Mouse (Mus musculus): Measurements from ENCODE around the gene Mtcl1.

Mtcl1 gene

DNA sequence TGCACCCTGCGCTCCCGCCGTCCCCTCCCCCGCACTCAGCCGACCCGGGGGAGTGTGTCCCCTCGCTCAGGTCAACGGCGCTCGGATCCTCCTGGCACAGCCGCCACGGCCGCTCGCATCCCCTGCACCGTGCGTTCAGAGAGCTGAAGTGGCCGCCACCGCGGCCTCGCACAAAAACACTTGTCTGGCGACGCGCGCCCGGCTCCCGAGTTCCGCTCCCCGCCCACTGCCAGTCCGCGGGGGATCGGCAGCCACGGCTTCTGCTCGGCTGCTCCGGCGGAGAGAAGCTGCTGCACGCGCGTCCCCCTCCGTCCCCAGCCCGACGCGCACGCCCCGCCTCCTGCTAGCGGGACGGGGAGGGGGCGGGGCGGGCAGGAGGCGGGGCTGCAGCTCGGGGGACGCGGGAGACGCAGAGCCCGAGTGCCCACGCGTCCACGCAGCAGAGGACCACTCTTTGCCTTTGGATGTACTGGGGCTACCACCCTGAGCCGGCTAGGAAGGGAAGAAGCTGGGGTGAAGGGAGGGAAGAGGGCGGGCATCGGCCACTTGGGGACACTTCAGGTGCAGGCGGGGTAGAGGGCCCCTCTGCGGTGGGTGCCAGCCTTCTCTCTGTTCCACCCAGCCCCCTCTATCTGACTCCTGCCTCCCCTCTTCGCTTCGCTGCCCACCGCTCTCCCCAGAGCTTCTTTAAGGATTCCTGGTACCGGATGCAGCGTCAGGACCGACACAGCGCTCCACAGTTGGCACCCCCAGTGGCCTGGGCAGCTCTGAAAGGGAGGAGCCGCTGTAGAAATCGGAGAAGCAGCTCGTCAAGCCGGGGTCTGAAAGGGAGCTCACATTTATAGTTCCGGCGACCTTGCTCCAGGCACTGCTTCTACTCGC lies at the start of gene Mtcl1:
TSS of gene Mtcl1 (minus strand) at position 291 of the 882 bp plus-strand sequence.
- peak; percentile 73 for DNase-seq (ENCODE audit: low read depth, low spot score)

DNA sequence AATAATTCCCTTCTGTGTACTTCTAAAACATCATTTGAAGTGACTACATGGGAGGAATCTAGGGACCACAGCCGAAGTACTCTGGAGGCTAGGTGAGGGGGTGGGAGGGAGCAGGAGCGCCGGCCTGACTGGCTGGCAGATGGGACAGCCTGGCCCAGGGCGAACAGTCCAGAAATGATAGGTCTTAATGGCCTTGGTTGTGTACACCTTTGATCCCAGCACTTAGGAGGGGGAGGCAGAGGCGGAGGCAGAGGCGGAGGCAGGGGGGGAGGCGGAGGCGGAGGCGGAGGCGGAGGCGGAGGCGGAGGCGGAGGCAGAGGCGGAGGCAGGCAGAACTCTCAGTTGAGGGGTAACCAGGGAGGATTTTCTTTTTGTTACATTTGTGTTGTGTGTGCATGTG lies 49.0 kb upstream of the Mtcl1 start:
- no peak for DNase-seq (ENCODE audit: low read depth, low spot score)

DNA sequence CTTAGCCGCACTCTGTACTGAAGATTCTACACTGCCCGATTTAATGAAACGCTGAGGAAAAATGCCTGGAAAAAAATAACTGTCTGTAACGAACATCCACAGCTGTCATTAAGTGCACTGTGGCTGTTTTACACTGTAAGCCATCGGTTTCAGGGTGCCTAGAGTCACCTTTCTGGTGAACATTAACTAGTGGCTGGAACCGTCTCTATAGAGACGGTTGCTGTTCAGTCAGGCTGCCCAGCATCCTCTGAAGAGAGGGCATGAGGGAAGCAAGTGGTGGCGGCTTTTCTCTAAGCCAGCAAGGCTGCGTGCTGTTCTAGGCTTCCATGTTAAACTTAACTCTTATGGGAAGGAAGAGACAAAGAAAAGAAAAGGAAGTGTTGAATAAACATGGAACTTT lies 47.0 kb upstream of the Mtcl1 start:
- no peak for DNase-seq (ENCODE audit: low read depth, low spot score)

DNA sequence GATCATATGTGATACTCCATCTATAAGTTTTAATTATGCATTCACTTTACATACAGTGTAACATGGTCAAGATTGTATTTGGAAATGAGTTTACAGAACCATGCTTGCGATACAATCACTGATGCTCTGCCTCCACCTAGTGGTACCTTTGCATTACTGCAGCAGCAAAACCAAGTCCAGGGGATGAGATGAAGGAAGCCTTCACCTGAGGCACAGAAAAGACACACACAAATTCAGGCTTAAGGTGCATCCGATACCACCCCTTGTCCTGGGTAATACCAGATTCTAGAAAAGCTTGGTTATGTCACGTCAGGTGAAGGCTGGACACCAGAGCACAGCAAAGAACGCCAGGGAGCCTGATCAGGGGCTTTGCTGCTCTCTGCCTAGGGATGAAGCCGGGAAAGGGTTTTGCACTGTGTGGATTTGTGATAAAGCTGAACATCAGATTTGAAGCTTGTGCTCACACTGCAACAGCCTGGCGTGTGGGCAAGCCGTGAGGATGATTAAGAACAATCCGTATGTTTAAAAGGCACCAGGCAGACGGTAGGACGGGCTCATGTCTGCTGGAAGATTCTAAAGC lies 40.6 kb upstream of the Mtcl1 start:
- peak; percentile 82 for DNase-seq (ENCODE audit: low read depth, low spot score)

DNA sequence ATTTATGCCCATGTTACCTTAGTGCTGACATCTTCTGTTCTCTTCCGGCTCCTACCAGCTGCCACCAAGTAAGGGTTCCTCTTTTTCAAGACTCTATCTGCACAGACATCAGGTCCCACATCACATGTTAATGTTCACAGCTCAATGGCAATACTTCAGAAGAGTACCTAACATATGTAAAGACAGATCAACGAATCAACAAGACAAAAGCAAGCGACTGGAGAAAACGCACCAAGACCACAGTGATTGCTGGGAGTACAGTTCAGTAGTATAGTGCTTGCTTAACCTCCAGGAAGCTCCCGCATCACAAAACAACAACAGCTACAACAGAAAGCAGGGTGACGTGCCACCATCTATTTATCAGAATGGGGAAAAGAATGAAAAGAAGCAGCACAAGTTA lies 37.0 kb upstream of the Mtcl1 start:
- peak; percentile 85 for DNase-seq (ENCODE audit: low read depth, low spot score)

DNA sequence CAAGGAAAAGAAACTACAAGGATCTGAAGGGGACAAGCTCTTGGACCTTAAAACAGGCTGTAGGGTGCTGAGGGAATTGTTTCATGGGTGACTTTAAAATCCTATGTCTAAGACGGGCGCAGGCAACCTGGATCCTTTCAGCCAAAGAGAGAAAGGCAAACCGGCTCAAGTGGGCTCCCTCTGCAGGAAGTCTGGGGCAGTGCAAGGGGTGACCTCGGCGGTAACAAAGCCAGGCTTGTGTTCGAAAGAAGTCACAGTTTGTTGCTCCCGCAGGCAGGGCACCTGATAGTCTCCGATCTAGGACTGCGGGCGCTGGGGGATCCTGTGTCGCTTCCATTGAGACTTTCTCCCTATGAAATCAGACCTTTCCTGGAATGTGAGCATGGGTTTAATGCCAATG lies 36.2 kb upstream of the Mtcl1 start:
- DNase-seq (ENCODE audit: low read depth, low spot score) = peak; percentile 93

DNA sequence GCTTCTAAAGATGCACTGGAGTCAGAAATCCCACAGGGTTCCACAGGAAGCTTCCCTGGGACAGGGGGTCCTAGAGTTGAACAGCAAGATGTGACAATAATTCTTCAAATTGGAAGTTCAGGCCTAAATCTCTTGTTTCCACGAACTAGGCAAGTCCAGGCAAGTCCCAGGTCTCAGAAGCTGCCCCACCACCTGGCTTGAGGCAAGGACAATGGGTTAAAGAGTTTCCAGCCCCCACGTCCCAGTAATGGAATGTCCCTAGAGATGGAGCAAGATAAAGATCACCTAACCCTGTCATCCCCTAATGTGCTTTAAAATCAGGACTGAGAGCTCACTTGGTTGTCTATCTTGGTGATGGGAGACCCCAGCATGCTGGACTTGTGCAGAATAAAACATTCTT lies 35.4 kb upstream of the Mtcl1 start:
- DNase-seq (ENCODE audit: low read depth, low spot score) = peak; percentile 80

DNA sequence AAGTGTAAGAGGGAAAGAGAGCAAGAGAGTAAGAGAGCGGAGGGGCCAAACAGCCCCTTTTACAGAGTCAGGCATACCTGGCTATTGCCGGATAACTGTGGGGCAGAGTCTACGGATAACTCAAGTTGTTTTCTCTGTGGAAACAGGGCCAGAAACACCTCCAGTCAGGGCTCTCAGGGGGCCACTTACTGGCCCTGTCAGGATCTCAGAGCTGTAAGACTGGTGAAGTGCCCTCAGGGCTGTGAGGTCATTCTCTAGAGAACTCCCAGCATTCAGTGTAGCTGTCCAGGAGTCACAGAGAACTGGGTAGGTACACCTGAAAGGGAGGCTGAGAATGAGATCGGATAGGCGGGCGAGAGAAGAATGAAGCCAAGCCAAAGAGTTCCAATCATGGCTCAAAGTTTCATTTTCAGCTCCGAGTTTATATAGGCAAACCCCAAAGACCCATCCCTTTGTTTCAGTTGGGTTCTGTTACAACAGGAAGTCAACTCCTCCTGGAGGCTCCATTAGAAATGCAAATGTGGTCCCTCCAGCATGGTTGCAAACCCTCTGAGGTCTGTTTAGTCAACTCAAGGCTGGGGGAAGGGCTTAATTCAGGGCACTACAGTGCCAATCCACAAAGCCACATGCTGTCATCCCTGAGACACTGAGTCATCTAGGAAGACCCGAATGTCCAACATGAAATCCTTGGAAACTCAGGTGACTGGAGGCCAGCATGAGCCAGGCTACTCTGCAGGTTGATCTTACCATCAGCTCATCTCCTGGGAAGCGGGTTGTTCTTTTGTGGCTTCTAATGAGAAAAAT lies 34.3 kb upstream of the Mtcl1 start:
- peak; percentile 96 for DNase-seq (ENCODE audit: low read depth, low spot score)

DNA sequence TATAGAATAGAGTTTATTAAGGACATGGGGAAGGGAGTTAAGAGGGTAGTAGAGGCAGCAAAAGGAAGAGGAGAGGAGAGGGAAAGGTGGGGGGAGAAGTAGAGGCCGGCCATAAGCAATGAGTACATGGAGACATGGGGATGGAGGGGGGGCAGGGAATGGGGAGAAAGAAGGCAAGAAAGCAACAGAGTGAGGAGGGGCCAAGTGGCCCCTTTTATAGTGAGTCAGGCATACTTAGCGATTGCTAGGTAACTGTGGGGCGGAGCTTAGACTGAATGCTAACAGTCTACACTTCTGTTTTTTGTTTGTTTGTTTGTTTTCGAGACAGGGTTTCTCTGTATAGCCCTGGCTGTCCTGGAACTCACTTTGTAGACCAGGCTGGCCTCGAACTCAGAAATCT lies 31.7 kb upstream of the Mtcl1 start:
- DNase-seq (ENCODE audit: low read depth, low spot score) = peak; percentile 84

DNA sequence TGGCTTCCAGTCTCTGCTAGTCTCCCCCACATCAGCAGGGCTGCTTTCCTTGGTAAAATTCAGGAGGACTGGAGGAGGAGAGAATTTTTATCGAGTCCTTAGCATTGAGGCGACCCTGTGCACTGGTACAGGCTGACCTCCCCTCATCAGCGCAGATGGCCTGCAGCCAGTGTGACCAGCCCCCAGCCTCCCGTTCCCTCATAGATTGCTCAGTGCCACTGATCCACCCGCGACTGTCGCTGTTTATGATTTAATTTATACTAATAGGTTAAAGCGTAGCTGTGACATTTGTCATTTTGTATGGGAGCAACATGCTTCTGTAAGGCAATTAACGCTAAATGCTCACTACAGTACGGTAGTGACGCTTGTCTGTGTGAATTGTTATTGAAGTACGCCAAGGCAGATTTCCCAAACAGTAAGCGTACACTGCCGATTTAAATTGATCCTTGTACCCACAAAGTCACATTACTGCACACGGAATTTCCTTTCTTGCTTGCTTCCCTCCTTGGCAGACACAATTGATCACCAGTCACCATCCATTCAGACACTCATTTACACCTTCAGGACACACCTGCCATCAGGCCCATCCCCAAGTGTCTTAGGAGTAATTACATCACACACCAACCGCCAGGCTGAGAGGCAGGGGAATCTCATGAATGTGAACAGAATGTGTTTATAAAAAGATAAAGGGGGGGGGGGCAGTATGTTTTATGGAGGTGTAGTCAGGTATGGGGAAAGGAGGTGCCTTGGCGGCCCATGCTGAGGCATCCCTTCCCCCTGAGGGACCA lies 31.1 kb upstream of the Mtcl1 start:
- DNase-seq (ENCODE audit: low read depth, low spot score) = peak; percentile 73

DNA sequence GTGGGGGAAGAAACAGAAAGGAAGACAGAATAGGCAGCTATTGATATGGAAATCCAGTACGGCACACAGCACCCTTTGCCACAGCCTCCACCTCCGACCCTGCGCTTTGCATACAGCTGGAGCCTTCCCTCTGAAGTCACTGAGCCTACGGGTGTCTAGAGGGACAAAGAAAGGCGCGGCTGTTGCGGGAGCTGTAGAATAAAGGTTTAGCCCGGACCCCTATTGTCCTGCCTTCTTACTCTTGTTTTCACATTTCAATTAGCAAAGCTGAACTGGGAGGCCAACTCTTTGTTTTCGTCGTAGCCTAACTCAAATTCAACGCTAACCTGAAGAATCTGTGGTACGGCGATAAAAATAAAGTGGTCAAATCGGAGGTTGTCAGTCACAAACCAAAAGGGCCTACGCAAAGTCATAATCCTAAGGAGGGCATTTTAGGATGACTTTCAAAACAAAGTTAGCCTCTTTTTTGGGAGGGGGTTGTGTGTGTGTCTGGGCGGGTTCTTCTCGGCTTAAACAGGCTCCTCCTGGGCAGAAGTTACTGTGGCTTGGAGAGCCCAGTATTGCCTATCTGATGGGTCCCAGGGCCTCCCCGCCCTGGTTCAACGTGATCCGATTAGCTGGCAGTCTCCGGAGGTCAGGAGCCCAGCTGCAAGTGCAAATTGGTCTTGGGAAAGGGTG lies 30.4 kb upstream of the Mtcl1 start:
- DNase-seq (ENCODE audit: low read depth, low spot score) = peak; percentile 99

DNA sequence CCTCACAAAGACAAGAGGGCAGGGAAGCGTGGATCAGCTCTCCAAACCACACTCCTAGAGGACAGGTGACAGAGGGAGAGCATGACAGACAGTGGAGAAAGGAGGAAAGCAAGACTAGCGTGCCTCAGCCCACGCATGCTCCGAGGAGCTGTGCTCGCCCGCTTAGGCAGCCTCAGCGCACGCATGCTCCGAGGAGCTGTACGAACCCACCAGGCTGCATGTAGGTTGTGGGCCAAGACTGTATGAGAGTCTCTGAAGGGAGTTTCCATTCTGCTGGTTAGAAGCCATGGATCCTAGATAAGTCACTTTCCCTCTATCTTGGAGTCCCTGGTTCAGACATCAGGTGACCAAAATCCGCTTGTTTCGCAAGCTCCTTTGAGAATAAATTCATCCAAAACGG lies 29.8 kb upstream of the Mtcl1 start:
- DNase-seq (ENCODE audit: low read depth, low spot score) = peak; percentile 95

DNA sequence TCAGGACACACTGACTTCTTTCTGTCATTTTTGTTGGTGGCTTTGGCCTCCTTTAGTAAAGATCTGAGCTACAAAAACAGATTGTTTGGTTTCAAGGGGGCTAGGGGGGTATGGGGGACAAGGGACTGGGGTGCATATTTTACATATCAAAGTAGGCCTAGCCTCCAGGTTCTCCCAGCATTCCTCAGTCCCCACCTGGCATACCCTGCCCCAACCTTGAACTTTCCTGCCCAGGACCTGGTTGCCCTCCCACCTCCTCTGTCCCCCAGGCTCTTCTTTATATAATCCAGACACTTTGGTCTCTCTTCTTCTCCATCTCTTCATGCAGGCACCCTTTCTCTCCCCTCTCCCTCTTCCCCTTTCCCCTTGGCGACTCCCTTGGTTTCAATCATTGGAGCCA lies 23.7 kb upstream of the Mtcl1 start:
- peak; percentile 68 for DNase-seq (ENCODE audit: low read depth, low spot score)

DNA sequence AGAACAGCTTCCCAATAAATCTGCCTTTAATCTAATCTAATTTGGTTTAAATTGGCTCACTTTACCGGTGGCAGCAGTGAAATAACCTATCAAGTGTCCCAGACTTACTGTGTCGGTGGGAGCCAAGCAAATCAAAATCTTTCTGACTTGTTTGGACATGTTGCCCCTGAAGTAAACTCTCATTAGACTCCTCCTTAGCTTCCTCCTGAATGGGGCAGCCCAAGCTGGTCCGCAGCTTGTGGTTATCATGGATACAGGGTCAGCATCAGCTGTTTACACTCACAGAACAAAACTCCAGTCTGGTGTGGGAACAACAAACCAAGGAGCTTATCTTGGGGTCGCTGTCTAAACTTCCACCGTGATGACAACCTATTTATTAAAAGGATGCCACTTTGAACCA lies 22.2 kb upstream of the Mtcl1 start:
- no peak for DNase-seq (ENCODE audit: low read depth, low spot score)

DNA sequence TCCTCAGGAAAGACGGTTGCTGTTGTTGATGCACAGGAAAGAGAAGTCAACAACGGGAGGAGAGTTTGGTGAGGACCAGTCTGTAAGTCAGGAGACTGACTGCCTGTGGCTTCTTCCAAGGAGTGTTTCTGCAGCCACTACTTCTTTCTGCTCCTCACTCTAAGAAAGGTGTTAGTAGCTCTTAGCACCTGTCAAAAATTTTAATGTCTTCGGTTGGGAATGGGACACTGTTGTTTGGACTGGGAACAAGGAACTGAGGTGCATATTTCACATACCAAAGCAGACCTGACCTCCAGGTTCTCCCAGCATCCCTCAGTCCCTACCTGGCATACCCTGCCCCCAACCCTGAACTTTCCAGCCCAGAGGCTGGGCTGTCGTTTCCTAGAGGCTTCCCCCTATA lies 21.7 kb upstream of the Mtcl1 start:
- DNase-seq (ENCODE audit: low read depth, low spot score) = peak; percentile 59

DNA sequence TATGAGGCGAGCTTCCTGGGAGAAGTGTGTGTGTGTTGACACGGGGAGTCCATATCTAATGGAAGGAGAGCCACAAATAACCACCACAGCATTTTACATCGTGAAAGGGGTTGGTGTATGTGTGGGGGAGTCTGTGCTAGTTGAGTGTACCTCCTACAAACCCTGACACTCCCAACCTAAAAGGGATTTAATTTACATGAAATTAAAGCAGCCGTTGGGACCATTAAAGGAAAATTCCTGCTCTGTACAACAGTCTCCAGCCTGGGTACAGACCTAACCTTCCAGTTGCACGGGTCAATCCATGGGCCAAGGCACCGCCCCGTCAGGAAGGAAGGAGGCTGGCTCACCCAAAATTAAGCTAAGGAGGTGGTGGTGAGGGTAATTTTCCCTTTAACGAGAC lies 20.5 kb upstream of the Mtcl1 start:
- DNase-seq (ENCODE audit: low read depth, low spot score) = peak; percentile 77

DNA sequence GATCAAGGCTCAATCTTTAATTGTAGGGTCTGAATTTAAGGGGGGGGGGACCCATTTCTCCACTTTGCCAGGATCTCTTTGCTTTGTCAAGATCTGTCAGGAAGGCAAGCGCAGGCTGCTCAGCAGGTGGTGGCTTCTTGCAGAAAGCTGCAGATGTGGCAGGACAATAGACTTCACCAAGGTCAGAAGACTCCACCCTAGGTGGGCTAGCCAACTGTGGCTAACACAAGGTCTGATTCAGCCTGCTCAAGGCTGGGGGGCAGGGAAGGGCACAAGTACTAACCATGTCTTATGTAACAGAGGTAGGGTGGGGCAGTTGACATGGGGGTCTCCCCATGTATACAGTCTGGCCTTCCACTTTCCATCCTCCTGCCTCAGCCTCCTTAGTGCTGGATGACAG lies 7.7 kb upstream of the Mtcl1 start:
- DNase-seq (ENCODE audit: low read depth, low spot score) = peak; percentile 97

DNA sequence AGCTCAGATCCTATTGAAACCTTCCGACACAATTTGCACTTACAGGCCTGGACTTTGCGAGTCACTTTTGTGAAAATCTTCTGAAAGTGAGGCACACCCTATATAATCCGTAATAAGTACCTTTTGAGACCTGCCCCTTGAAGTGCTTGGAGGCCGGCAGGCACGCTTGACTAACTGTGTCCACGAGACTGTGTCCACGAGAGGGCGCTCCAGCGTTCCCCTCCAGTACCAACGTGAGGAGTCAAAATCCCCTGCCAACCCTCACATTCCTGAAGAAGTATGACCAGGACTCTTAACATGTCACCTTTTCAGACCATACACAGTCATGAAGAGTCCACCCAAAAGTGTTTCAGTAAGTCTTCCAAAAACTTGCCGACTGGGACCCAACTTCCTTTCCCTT lies 1.6 kb upstream of the Mtcl1 start:
- DNase-seq (ENCODE audit: low read depth, low spot score) = peak; percentile 94

DNA sequence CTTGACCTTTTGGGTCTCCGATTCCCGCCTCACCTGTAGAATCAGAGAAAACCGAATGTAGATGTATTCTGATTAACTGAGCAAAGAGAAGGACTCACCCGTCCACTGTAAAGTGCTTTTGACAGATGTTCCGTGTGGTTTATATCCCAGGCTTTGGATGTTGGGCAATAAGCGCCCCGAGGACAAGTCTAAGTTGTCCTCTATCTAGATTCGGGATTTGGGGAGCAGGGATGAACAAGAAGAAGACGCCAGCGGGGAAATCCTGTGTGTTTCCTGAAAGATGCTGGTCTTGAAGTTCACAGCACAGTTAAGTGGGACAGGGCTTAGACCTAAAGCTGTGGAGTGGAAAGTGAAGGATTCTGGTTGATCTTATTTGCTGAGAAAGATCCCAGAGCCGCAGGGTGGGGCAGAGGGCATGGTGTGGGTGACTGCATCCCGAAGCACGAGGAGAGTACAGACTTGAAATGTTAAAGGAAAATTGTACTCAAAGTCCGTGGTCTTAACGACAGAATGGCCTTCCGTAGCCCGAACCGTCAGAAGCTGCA lies 1.0 kb upstream of the Mtcl1 start:
- no peak for DNase-seq (ENCODE audit: low read depth, low spot score)

DNA sequence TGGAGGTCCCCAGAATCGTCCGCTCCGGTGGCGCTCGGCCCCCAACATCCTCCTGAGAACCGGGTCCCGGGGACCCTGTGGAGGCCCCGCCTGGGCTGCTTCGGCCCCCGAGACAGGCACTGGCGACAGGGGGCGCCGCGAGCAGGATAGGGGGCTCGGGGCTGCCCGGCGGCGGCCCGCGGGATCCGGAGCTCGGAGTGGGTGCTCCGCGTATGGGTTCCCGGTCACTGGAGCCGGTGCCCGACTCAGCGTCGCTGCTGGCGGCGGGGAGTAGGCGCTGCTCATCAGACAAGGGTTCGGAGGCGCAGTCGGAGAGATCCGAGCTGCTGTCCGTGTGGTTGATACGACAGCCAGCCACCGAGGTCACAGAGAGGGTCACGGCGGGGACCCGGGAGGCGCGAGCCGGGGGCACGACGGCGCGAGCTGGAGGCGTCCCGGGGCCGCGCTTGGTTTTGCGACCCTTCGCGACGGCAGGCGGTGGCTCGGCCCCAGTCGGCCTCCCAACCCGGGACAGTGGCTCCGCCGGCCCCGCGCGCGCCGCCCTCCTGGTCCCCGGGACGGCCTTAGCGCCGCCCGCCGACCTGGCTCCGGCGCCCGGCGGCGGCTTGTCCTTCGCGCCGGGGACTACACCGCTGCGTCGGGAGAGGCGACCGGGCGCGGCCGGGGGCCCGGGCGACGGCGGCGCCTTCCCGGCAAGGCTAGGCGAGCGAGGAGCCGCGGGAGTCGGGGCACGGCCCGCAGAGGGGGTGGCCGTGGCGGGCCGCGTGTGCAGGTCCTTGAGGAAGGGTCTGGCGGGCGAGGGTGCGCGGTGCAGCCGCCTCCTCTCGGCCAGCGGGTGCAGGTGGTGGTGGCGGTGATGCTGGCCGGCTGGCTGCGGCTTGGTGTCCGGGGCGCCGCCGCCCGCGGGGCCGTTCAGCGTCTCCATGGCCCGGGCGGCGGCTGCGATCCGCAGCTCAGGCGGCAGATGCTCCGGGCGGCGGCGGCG lies 837 bp downstream of the Mtcl1 start:
- DNase-seq (ENCODE audit: low read depth, low spot score) = no peak
